Mouse (Mus musculus): ENCODE results near the gene Gimap9.
A peak's percentile ranks its signal among the peaks of the same experiment; 100 is the strongest.

DNA sequence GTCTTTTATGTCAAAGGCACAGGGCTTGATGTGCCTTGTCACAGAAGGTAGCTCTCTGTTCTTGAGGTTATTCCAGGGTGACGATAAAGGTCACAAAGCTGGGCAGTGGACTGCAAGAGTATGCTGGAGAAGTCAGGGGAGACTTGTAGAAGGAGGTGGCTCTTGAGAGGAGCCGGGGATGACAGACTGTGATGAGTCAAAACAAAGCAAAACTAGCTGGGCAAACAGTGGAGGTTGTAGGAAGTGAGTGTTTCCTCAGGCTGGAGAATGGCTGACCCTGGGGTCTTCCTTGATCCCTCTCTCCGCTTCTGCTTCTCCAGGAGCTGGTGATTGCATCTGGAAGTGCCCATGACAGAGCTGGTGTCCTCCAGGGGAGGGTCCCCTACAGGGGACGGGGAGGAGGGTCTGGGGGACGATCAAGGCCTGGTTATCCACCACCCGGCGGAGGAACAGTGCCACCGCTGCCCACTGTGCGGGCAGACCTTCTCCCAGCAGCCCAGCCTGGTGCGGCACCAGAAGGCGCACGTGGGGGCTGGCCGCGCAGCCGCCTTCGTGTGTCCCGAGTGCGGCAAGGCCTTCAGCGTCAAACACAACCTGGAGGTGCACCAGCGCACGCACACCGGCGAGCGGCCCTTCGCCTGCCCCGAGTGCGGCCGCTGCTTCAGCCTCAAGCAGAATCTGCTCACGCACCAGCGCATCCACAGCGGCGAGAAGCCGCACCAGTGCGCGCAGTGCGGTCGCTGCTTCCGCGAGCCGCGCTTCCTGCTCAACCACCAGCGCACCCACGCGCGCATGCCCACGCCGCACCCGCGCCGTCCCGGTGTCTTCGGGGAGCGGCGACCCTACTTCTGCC lies 46.9 kb upstream of the Gimap9 start:
- TF ChIP-seq CTCF (IDR thresholded peaks at IDR 0.05; ENCODE audit: borderline replicate concordance, insufficient read depth, low read depth, low read length) (no peak), POLR2A (IDR thresholded peaks at IDR 0.05; ENCODE audit: borderline replicate concordance, insufficient read depth, low read length) (peak; percentile 46; the same call in 1 of the 2 replicates)

All from cerebellum, adult 2 months (tissue).